Mouse (Mus musculus): Measurements from ENCODE around the gene Sik2. TPM values are rescaled to one million over a fixed set of nuclear protein-coding genes. Genes with fewer than 3 reads are reported as not detected.

Gene Sik2
- polyA plus RNA-seq, 1 experiment from 2014 or later: 19.7 TPM

GRCm38 (mm10) chr9:51030147-51030546, 21.3 kb upstream of the Sik2 start:
- H3K4me1 ChIP-seq (replicated peaks; ENCODE audit: control insufficient read depth, insufficient read depth, low read length): no peaks in the 10 kb centered on the region
- no peaks in the 10 kb centered on the region for H3K36me3 ChIP-seq (ENCODE audit: control insufficient read depth, insufficient read depth, low read length)
- no peak overlapping the region for H3K9ac ChIP-seq (ENCODE audit: low read length)
- ATAC-seq (ENCODE audit: low read depth): no peak
- no peak overlapping the region for H3K4me3 ChIP-seq (ENCODE audit: low read length)
- H3K9me3 ChIP-seq (ENCODE audit: control insufficient read depth, low read length): no peaks in the 10 kb centered on the region
- H3K27ac ChIP-seq (ENCODE audit: low read length): no peak overlapping the region
- no peak overlapping the region for H3K4me2 ChIP-seq (ENCODE audit: low read depth, low read length)
- no peaks in the 10 kb centered on the region for H3K27me3 ChIP-seq (ENCODE audit: control insufficient read depth, insufficient read depth, low read depth, low read length)
- 25% methylated on average over 1 of the region's 1 CpGs for whole genome bisulfite sequencing

GRCm38 (mm10) chr9:51026952-51027351, 18.1 kb upstream of the Sik2 start:
- no peak overlapping the region for H3K4me2 ChIP-seq (ENCODE audit: low read depth, low read length)
- no peaks in the 10 kb centered on the region for H3K36me3 ChIP-seq (ENCODE audit: control insufficient read depth, insufficient read depth, low read length)
- 79% methylated on average over 1 of the region's 1 CpGs for WGBS
- no peak for ATAC-seq (ENCODE audit: low read depth)
- no peak overlapping the region for H3K9ac ChIP-seq (ENCODE audit: low read length)
- no peak overlapping the region for H3K27ac ChIP-seq (ENCODE audit: low read length)
- H3K4me3 ChIP-seq (ENCODE audit: low read length): no peak overlapping the region
- no peaks in the 10 kb centered on the region for H3K4me1 ChIP-seq (replicated peaks; ENCODE audit: control insufficient read depth, insufficient read depth, low read length)
- H3K27me3 ChIP-seq (ENCODE audit: control insufficient read depth, insufficient read depth, low read depth, low read length): no peaks in the 10 kb centered on the region
- H3K9me3 ChIP-seq (ENCODE audit: control insufficient read depth, low read length): no peaks in the 10 kb centered on the region

- H3K36me3 ChIP-seq (ENCODE audit: control insufficient read depth, insufficient read depth, low read length): no peaks in the 10 kb centered on the region
- H3K4me1 ChIP-seq (replicated peaks; ENCODE audit: control insufficient read depth, insufficient read depth, low read length): no peaks in the 10 kb centered on the region
- no peak overlapping the region for H3K4me3 ChIP-seq (ENCODE audit: low read length)
- H3K9ac ChIP-seq (ENCODE audit: low read length): no peak overlapping the region
- no peak overlapping the region for H3K27ac ChIP-seq (ENCODE audit: low read length)
- no peaks in the 10 kb centered on the region for H3K27me3 ChIP-seq (ENCODE audit: control insufficient read depth, insufficient read depth, low read depth, low read length)
- 65% methylated on average over 4 of the region's 4 CpGs for WGBS
- no peak overlapping the region for H3K4me2 ChIP-seq (ENCODE audit: low read depth, low read length)
- ATAC-seq (ENCODE audit: low read depth): no peak
- H3K9me3 ChIP-seq (ENCODE audit: control insufficient read depth, low read length): no peaks in the 10 kb centered on the region
Observed at GRCm38 (mm10) chr9:51021123-51021795, 12.4 kb upstream of the Sik2 start.

GRCm38 (mm10) chr9:51020351-51020750, 11.5 kb upstream of the Sik2 start:
- H3K4me2 ChIP-seq (ENCODE audit: low read depth, low read length): no peak overlapping the region
- ATAC-seq (ENCODE audit: low read depth): no peak
- H3K4me1 ChIP-seq (replicated peaks; ENCODE audit: control insufficient read depth, insufficient read depth, low read length): no peaks in the 10 kb centered on the region
- H3K9me3 ChIP-seq (ENCODE audit: control insufficient read depth, low read length): no peaks in the 10 kb centered on the region
- WGBS: 49% methylated on average over 3 of the region's 3 CpGs
- no peak overlapping the region for H3K27ac ChIP-seq (ENCODE audit: low read length)
- H3K27me3 ChIP-seq (ENCODE audit: control insufficient read depth, insufficient read depth, low read depth, low read length): no peaks in the 10 kb centered on the region
- H3K36me3 ChIP-seq (ENCODE audit: control insufficient read depth, insufficient read depth, low read length): no peaks in the 10 kb centered on the region
- no peak overlapping the region for H3K4me3 ChIP-seq (ENCODE audit: low read length)
- H3K9ac ChIP-seq (ENCODE audit: low read length): no peak overlapping the region

- H3K4me3 ChIP-seq (ENCODE audit: low read length): no peak overlapping the region
- 61% methylated on average over 7 of the region's 7 CpGs for WGBS
- no peak overlapping the region for H3K27ac ChIP-seq (ENCODE audit: low read length)
- no peaks in the 10 kb centered on the region for H3K27me3 ChIP-seq (ENCODE audit: control insufficient read depth, insufficient read depth, low read depth, low read length)
- ATAC-seq (ENCODE audit: low read depth): no peak
- H3K4me1 ChIP-seq (replicated peaks; ENCODE audit: control insufficient read depth, insufficient read depth, low read length): no peaks in the 10 kb centered on the region
- H3K9ac ChIP-seq (ENCODE audit: low read length): no peak overlapping the region
- H3K9me3 ChIP-seq (ENCODE audit: control insufficient read depth, low read length): no peaks in the 10 kb centered on the region
- H3K36me3 ChIP-seq (ENCODE audit: control insufficient read depth, insufficient read depth, low read length): no peaks in the 10 kb centered on the region
- no peak overlapping the region for H3K4me2 ChIP-seq (ENCODE audit: low read depth, low read length)
Observed at GRCm38 (mm10) chr9:51019670-51020069, 10.8 kb upstream of the Sik2 start.

DNA sequence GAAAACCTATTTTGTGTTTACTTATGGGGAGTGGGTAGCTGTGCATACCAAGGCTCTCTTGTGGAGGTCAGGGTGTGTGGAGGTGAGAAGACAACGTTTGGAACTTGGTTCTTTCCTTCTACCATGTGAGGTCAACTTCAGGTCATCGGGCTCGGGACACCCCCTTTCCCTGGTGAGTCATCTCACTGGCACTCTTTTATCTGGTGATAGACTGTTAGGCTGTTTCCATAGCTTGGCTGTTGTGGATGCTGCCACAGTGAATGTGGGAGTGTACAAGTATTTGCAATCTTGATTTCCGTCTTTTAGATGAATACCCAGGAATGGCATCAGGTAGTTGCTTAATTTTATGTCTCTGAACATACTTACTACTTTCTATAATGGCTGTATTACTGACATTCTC, 6.9 kb upstream of the Sik2 start:
- H3K4me2 ChIP-seq (ENCODE audit: low read depth, low read length): no peak overlapping the region
- no peaks in the 10 kb centered on the region for H3K9me3 ChIP-seq (ENCODE audit: control insufficient read depth, low read length)
- no peak overlapping the region for H3K27ac ChIP-seq (ENCODE audit: low read length)
- H3K4me1 ChIP-seq (replicated peaks; ENCODE audit: control insufficient read depth, insufficient read depth, low read length): no peaks in the 10 kb centered on the region
- no peaks in the 10 kb centered on the region for H3K36me3 ChIP-seq (ENCODE audit: control insufficient read depth, insufficient read depth, low read length)
- no peaks in the 10 kb centered on the region for H3K27me3 ChIP-seq (ENCODE audit: control insufficient read depth, insufficient read depth, low read depth, low read length)
- ATAC-seq (ENCODE audit: low read depth): no peak
- no peak overlapping the region for H3K4me3 ChIP-seq (ENCODE audit: low read length)
- no peak overlapping the region for H3K9ac ChIP-seq (ENCODE audit: low read length)
- WGBS: 25% methylated on average over 4 of the region's 4 CpGs

DNA sequence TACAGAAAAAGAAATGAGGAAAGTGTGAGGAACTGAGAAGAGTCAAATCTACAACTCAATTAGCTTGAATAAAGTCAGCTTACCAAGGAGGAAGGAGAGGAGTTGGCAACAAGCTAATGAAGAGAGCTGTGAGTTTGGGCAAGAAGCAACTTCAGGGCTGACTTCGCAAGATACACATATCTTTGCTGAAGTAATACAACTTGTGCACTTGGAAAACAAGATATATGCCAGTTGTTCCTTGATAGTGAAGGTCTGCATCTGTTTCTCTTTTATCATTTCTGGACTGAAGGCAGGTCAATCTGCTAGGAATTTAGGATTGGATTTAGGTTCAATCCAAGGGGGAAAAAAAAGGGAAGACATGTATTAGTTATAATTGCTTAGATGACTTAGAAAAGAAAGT, 4.8 kb upstream of the Sik2 start:
- no peaks in the 10 kb centered on the region for H3K36me3 ChIP-seq (ENCODE audit: control insufficient read depth, insufficient read depth, low read length)
- H3K27me3 ChIP-seq (ENCODE audit: control insufficient read depth, insufficient read depth, low read depth, low read length): no peaks in the 10 kb centered on the region
- H3K4me1 ChIP-seq (replicated peaks; ENCODE audit: control insufficient read depth, insufficient read depth, low read length): peaks cover 4% of the 10 kb centered on the region
- no peak overlapping the region for H3K9ac ChIP-seq (ENCODE audit: low read length)
- WGBS: 82% methylated on average over 1 of the region's 1 CpGs
- ATAC-seq (ENCODE audit: low read depth): no peak
- H3K4me3 ChIP-seq (ENCODE audit: low read length): no peak overlapping the region
- H3K27ac ChIP-seq (ENCODE audit: low read length): no peak overlapping the region
- H3K4me2 ChIP-seq (ENCODE audit: low read depth, low read length): no peak overlapping the region
- H3K9me3 ChIP-seq (ENCODE audit: control insufficient read depth, low read length): no peaks in the 10 kb centered on the region

GRCm38 (mm10) chr9:51009656-51009950, 730 bp upstream of the Sik2 start:
- no peaks in the 10 kb centered on the region for H3K27me3 ChIP-seq (ENCODE audit: control insufficient read depth, insufficient read depth, low read depth, low read length)
- peak overlapping the region; percentile 56 for H3K9ac ChIP-seq (ENCODE audit: low read length)
- no peak for ATAC-seq (ENCODE audit: low read depth)
- no peaks in the 10 kb centered on the region for H3K9me3 ChIP-seq (ENCODE audit: control insufficient read depth, low read length)
- no peak overlapping the region for H3K27ac ChIP-seq (ENCODE audit: low read length)
- H3K36me3 ChIP-seq (ENCODE audit: control insufficient read depth, insufficient read depth, low read length): no peaks in the 10 kb centered on the region
- peak overlapping the region; percentile 72 for H3K4me2 ChIP-seq (ENCODE audit: low read depth, low read length)
- peak overlapping the region; percentile 39 for H3K4me3 ChIP-seq (ENCODE audit: low read length)
- 4% methylated on average over 6 of the region's 6 CpGs for WGBS
- H3K4me1 ChIP-seq (replicated peaks; ENCODE audit: control insufficient read depth, insufficient read depth, low read length): peaks cover 10% of the 10 kb centered on the region

GRCm38 (mm10) chr9:51008068-51008840, 619 bp downstream of the Sik2 start:
- 1% methylated on average over 54 of the region's 65 CpGs for WGBS
- H3K9ac ChIP-seq (ENCODE audit: low read length): peak overlapping the region; percentile 95

More at GRCm38 (mm10) chr9:51008068-51008840, 619 bp downstream of the Sik2 start:
- H3K27ac ChIP-seq (ENCODE audit: low read length): peak overlapping the region; percentile 74
- no peaks in the 10 kb centered on the region for H3K27me3 ChIP-seq (ENCODE audit: control insufficient read depth, insufficient read depth, low read depth, low read length)
- ATAC-seq (ENCODE audit: low read depth): peak; percentile 57
- H3K4me3 ChIP-seq (ENCODE audit: low read length): peak overlapping the region; percentile 76
- peak overlapping the region; percentile 86 for H3K4me2 ChIP-seq (ENCODE audit: low read depth, low read length)
- no peaks in the 10 kb centered on the region for H3K9me3 ChIP-seq (ENCODE audit: control insufficient read depth, low read length)
- H3K36me3 ChIP-seq (ENCODE audit: control insufficient read depth, insufficient read depth, low read length): no peaks in the 10 kb centered on the region
- peaks cover 10% of the 10 kb centered on the region for H3K4me1 ChIP-seq (replicated peaks; ENCODE audit: control insufficient read depth, insufficient read depth, low read length)

All from lung, embryonic 16.5 days (tissue).